Mouse (Mus musculus) bone marrow, adult 2 months (tissue): Measurements from ENCODE around the gene Ablim1.

ENCODE experiments used
- CTCF ChIP-seq: fragments of 200-500 bp; IDR thresholded peaks from 2 replicates; pipeline ENCODE4 v1.5.1; 2011; ENCODE audit warnings: low read length, control low read depth; ENCODE audit not compliant: control insufficient read depth, insufficient read depth
- POLR2A ChIP-seq: fragments of 200-500 bp; IDR thresholded peaks from 2 replicates; pipeline ENCODE4 v1.6.1; 2011; ENCODE audit warnings: low read depth, mild to moderate bottlenecking, control low read depth, low read length, borderline replicate concordance; ENCODE audit not compliant: control insufficient read depth

DNA sequence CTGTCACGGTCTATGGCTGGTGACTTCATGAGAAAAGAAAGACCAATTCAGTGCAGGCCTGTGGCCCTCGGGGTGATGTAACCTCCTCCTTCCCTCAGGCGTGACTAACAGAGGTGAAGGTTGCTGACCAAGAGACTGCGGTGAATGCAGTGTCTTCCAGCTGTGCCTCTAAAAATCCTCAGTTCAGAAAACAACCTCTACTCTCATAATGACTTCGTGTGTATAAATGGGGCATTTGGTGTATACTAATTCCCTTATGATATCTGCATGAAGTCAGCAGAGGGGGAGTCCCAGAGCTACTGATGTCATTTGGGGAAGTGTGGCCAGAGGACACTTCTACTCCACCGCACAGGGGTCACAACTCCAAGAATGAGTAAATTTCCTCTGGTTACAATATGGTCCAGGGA lies 301.4 kb downstream of the Ablim1 start:
- TF ChIP-seq POLR2A (no peak), CTCF (no peak)
